Mouse (Mus musculus): ENCODE data around the gene Hfm1. TPM values are rescaled to one million over a fixed set of nuclear protein-coding genes. Genes with fewer than 3 reads are reported as not detected.

Gene Hfm1
- polyA plus RNA-seq, 1 experiment from 2014 or later = 6.8 TPM

GRCm38 (mm10) chr5:106926369-106926686 is 207 bp upstream of the Hfm1 start:
- H3K36me3 ChIP-seq = 0 out of 2 replicates have a peak, but pooled peaks cover 2% of the 10 kb centered on the region
- H3K9ac ChIP-seq = peak overlapping the region; percentile 83
- H3K4me2 ChIP-seq = peak overlapping the region; percentile 61
- H3K27ac ChIP-seq (replicated peaks) = peak overlapping the region; percentile 89
- H3K27me3 ChIP-seq = no peaks in the 10 kb centered on the region
- WGBS = 19% methylated on average over 4 of the region's 4 CpGs
- no peak for ATAC-seq (ENCODE audit: low read depth)
- peak overlapping the region; percentile 53 for H3K4me3 ChIP-seq
- H3K9me3 ChIP-seq = no peaks in the 10 kb centered on the region
- peaks cover 11% of the 10 kb centered on the region; the same call in 1 of the 2 replicates for H3K4me1 ChIP-seq (replicated peaks)

- H3K4me1 ChIP-seq (replicated peaks) = no peaks in the 10 kb centered on the region
- no peak overlapping the region for H3K9ac ChIP-seq
These were observed 6.8 kb downstream of the Hfm1 start for GRCm38 (mm10) chr5:106919315-106919714.

GRCm38 (mm10) chr5:106896879-106897278 is 29.2 kb downstream of the Hfm1 start:
- H3K4me2 ChIP-seq = no peak overlapping the region
- no peaks in the 10 kb centered on the region for H3K27me3 ChIP-seq
- peaks cover 1% of the 10 kb centered on the region; the same call in 1 of the 2 replicates for H3K4me1 ChIP-seq (replicated peaks)
- H3K4me3 ChIP-seq = no peak overlapping the region
- no peak for ATAC-seq (ENCODE audit: low read depth)
- H3K27ac ChIP-seq (replicated peaks) = no peak overlapping the region
- no peaks in the 10 kb centered on the region for H3K9me3 ChIP-seq
- no peak overlapping the region for H3K9ac ChIP-seq
- WGBS = 74% methylated on average over 2 of the region's 2 CpGs
- H3K36me3 ChIP-seq = no peaks in the 10 kb centered on the region

More at GRCm38 (mm10) chr5:106919315-106919714, 6.8 kb downstream of the Hfm1 start:
- H3K27me3 ChIP-seq = no peaks in the 10 kb centered on the region
- no peak for ATAC-seq (ENCODE audit: low read depth)
- H3K4me2 ChIP-seq = no peak overlapping the region
- H3K4me3 ChIP-seq = no peak overlapping the region
- H3K9me3 ChIP-seq = no peaks in the 10 kb centered on the region
- H3K27ac ChIP-seq (replicated peaks) = no peak overlapping the region
- H3K36me3 ChIP-seq = 0 out of 2 replicates have a peak, but pooled peaks cover 2% of the 10 kb centered on the region

- ATAC-seq (ENCODE audit: low read depth) = no peak
- H3K4me1 ChIP-seq (replicated peaks) = peaks cover 4% of the 10 kb centered on the region; the same call in 1 of the 2 replicates
- H3K9me3 ChIP-seq = no peaks in the 10 kb centered on the region
- no peak overlapping the region for H3K27ac ChIP-seq (replicated peaks)
- H3K9ac ChIP-seq = no peak overlapping the region
- no peak overlapping the region for H3K4me3 ChIP-seq
- H3K36me3 ChIP-seq = no peaks in the 10 kb centered on the region
- 21% methylated on average over 5 of the region's 5 CpGs for WGBS
- no peaks in the 10 kb centered on the region for H3K27me3 ChIP-seq
- no peak overlapping the region for H3K4me2 ChIP-seq
These were observed 34.3 kb downstream of the Hfm1 start for GRCm38 (mm10) chr5:106891773-106892172.

- Histone ChIP-seq H3K4me3 (no peak overlapping the region), H3K4me1 (replicated peaks) (peaks cover 4% of the 10 kb centered on the region; the same call in 1 of the 2 replicates), H3K27me3 (no peaks in the 10 kb centered on the region), H3K9ac (no peak overlapping the region), H3K4me2 (no peak overlapping the region), H3K27ac (replicated peaks) (no peak overlapping the region), H3K9me3 (no peaks in the 10 kb centered on the region), H3K36me3 (no peaks in the 10 kb centered on the region)
- no peak for ATAC-seq (ENCODE audit: low read depth)
- 71% methylated on average over 1 of the region's 1 CpGs for WGBS
These were observed 38.6 kb downstream of the Hfm1 start for GRCm38 (mm10) chr5:106887303-106888071.

- 96% methylated on average over 4 of the region's 4 CpGs for WGBS
- Histone ChIP-seq H3K27ac (replicated peaks) (no peak overlapping the region), H3K4me3 (no peak overlapping the region), H3K9ac (no peak overlapping the region), H3K27me3 (no peaks in the 10 kb centered on the region), H3K4me1 (replicated peaks) (no peaks in the 10 kb centered on the region), H3K4me2 (no peak overlapping the region), H3K36me3 (no peaks in the 10 kb centered on the region), H3K9me3 (no peaks in the 10 kb centered on the region)
- no peak for ATAC-seq (ENCODE audit: low read depth)
These were observed 40.6 kb downstream of the Hfm1 start for GRCm38 (mm10) chr5:106885517-106885916.

- no peak overlapping the region for H3K27ac ChIP-seq (replicated peaks)
- H3K4me2 ChIP-seq = no peak overlapping the region
- no peaks in the 10 kb centered on the region for H3K4me1 ChIP-seq (replicated peaks)
- H3K4me3 ChIP-seq = no peak overlapping the region
- no peaks in the 10 kb centered on the region for H3K36me3 ChIP-seq
- H3K9me3 ChIP-seq = no peaks in the 10 kb centered on the region
- no peaks in the 10 kb centered on the region for H3K27me3 ChIP-seq
- H3K9ac ChIP-seq = no peak overlapping the region
- 85% methylated on average over 1 of the region's 1 CpGs for WGBS
- ATAC-seq (ENCODE audit: low read depth) = no peak
These were observed 49.7 kb downstream of the Hfm1 start for GRCm38 (mm10) chr5:106876438-106876837.

GRCm38 (mm10) chr5:106860415-106860814 is 65.7 kb downstream of the Hfm1 start:
- Histone ChIP-seq H3K36me3 (0 out of 2 replicates have a peak, but pooled peaks cover under 1% of the 10 kb centered on the region), H3K4me1 (replicated peaks) (no peaks in the 10 kb centered on the region), H3K4me3 (no peak overlapping the region), H3K9me3 (no peaks in the 10 kb centered on the region), H3K9ac (no peak overlapping the region), H3K4me2 (no peak overlapping the region), H3K27me3 (no peaks in the 10 kb centered on the region), H3K27ac (replicated peaks) (no peak overlapping the region)
- ATAC-seq (ENCODE audit: low read depth) = no peak
- 42% methylated on average over 3 of the region's 3 CpGs for WGBS

GRCm38 (mm10) chr5:106853284-106853683 is 72.8 kb downstream of the Hfm1 start:
- no peak for ATAC-seq (ENCODE audit: low read depth)
- Histone ChIP-seq H3K4me3 (no peak overlapping the region), H3K4me1 (replicated peaks) (no peaks in the 10 kb centered on the region), H3K27ac (replicated peaks) (no peak overlapping the region), H3K9me3 (no peaks in the 10 kb centered on the region), H3K9ac (no peak overlapping the region), H3K36me3 (0 out of 2 replicates have a peak, but pooled peaks cover 5% of the 10 kb centered on the region), H3K4me2 (no peak overlapping the region), H3K27me3 (no peaks in the 10 kb centered on the region)
- 92% methylated on average over 3 of the region's 3 CpGs for WGBS

GRCm38 (mm10) chr5:106847045-106847444 is 79.1 kb downstream of the Hfm1 start:
- Histone ChIP-seq H3K36me3 (no peaks in the 10 kb centered on the region), H3K9ac (no peak overlapping the region), H3K9me3 (no peaks in the 10 kb centered on the region), H3K4me1 (replicated peaks) (no peaks in the 10 kb centered on the region), H3K4me3 (no peak overlapping the region), H3K27me3 (no peaks in the 10 kb centered on the region), H3K4me2 (no peak overlapping the region), H3K27ac (replicated peaks) (no peak overlapping the region)
- ATAC-seq (ENCODE audit: low read depth) = no peak

GRCm38 (mm10) chr5:106843906-106844305 is 82.2 kb downstream of the Hfm1 start:
- Histone ChIP-seq H3K9ac (no peak overlapping the region), H3K4me1 (replicated peaks) (no peaks in the 10 kb centered on the region), H3K36me3 (no peaks in the 10 kb centered on the region), H3K27ac (replicated peaks) (no peak overlapping the region), H3K4me3 (no peak overlapping the region), H3K4me2 (no peak overlapping the region), H3K9me3 (no peaks in the 10 kb centered on the region), H3K27me3 (no peaks in the 10 kb centered on the region)
- ATAC-seq (ENCODE audit: low read depth) = no peak
- WGBS = 75% methylated on average over 2 of the region's 2 CpGs

GRCm38 (mm10) chr5:106833025-106833424 is 93.1 kb downstream of the Hfm1 start:
- Histone ChIP-seq H3K9ac (no peak overlapping the region), H3K36me3 (no peaks in the 10 kb centered on the region), H3K9me3 (no peaks in the 10 kb centered on the region), H3K4me3 (no peak overlapping the region), H3K27me3 (0 out of 2 replicates have a peak, but pooled peaks cover 3% of the 10 kb centered on the region), H3K4me2 (no peak overlapping the region), H3K27ac (replicated peaks) (no peak overlapping the region), H3K4me1 (replicated peaks) (0 out of 2 replicates have a peak, but pooled peaks cover 5% of the 10 kb centered on the region)
- WGBS = 0% methylated on average over 7 of the region's 7 CpGs
- ATAC-seq (ENCODE audit: low read depth) = no peak

- Histone ChIP-seq H3K9ac (no peak overlapping the region), H3K4me2 (no peak overlapping the region), H3K27me3 (0 out of 2 replicates have a peak, but pooled peaks cover 3% of the 10 kb centered on the region), H3K4me1 (replicated peaks) (0 out of 2 replicates have a peak, but pooled peaks cover 5% of the 10 kb centered on the region), H3K36me3 (no peaks in the 10 kb centered on the region), H3K27ac (replicated peaks) (no peak overlapping the region), H3K4me3 (no peak overlapping the region), H3K9me3 (no peaks in the 10 kb centered on the region)
- 84% methylated on average over 6 of the region's 6 CpGs for WGBS
- no peak for ATAC-seq (ENCODE audit: low read depth)
These were observed 94.7 kb downstream of the Hfm1 start for GRCm38 (mm10) chr5:106831401-106831800.
